Mouse (Mus musculus): ENCODE data around the gene Tmtc4. TPM values are rescaled to one million over a fixed set of nuclear protein-coding genes. Genes with fewer than 3 reads are reported as not detected.

Tmtc4 gene
- polyA plus RNA-seq, 1 experiment from 2014 or later: 17.4 TPM

- ATAC-seq: no peak
- H3K4me2 ChIP-seq (ENCODE audit: low read depth, low read length): no peak overlapping the region
- no peaks in the 10 kb centered on the region for H3K9me3 ChIP-seq (ENCODE audit: control insufficient read depth, low read length)
Observed at GRCm38 (mm10) chr14:122977797-122978140, 6.1 kb downstream of the Tmtc4 start.

DNA sequence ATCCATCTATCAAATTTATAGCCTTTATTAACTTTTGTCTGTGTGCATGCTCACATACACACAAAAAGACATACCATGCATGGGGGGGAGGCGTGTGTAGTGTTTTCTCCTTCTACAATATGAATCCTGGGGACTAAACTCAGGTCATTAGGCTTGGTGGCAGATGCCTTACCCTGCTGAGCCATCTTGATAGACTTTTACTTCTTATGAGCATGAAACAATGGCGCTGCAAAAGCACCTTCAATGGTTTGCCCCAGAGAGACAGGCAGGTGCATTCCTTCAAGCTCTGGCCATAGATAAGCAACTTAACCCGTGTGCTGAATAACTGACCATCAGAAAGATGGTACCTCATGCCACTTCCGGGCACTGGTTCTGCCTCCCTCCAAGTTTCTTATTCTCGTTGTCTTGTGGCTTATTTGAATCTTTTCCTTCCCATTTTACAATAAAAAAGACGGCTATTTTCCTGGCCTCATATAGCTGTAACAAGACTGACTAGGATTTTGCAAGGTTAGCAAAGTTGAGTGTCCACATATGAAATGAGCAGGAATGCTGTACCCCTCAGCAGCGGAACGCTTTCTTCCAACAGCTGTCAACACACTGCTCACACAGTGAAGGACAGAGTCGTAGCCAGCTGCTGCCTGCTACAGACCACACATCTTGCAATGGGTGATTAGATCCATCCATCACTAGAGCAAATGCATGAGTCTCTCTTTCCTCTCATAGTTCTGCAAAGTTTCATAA lies 6.6 kb downstream of the Tmtc4 start:
- Histone ChIP-seq H3K9ac (ENCODE audit: low read depth, low read length) (no peak overlapping the region), H3K27ac (ENCODE audit: low read length) (no peak overlapping the region), H3K36me3 (ENCODE audit: control insufficient read depth, insufficient read depth, low read length) (no peaks in the 10 kb centered on the region), H3K9me3 (ENCODE audit: control insufficient read depth, low read length) (no peaks in the 10 kb centered on the region), H3K4me2 (ENCODE audit: low read depth, low read length) (no peak overlapping the region), H3K4me3 (ENCODE audit: low read length) (no peak overlapping the region), H3K27me3 (replicated peaks; ENCODE audit: control insufficient read depth, insufficient read depth, low read length) (no peaks in the 10 kb centered on the region), H3K4me1 (ENCODE audit: control insufficient read depth, insufficient read depth, low read length) (peaks cover 6% of the 10 kb centered on the region)
- 78% methylated on average over 9 of the region's 9 CpGs for WGBS
- ATAC-seq: no peak

More at GRCm38 (mm10) chr14:122977797-122978140, 6.1 kb downstream of the Tmtc4 start:
- no peak overlapping the region for H3K4me3 ChIP-seq (ENCODE audit: low read length)
- no peak overlapping the region for H3K9ac ChIP-seq (ENCODE audit: low read depth, low read length)
- H3K27me3 ChIP-seq (replicated peaks; ENCODE audit: control insufficient read depth, insufficient read depth, low read length): no peaks in the 10 kb centered on the region
- 87% methylated on average over 1 of the region's 1 CpGs for WGBS
- peaks cover 9% of the 10 kb centered on the region for H3K4me1 ChIP-seq (ENCODE audit: control insufficient read depth, insufficient read depth, low read length)
- H3K27ac ChIP-seq (ENCODE audit: low read length): no peak overlapping the region
- H3K36me3 ChIP-seq (ENCODE audit: control insufficient read depth, insufficient read depth, low read length): no peaks in the 10 kb centered on the region

DNA sequence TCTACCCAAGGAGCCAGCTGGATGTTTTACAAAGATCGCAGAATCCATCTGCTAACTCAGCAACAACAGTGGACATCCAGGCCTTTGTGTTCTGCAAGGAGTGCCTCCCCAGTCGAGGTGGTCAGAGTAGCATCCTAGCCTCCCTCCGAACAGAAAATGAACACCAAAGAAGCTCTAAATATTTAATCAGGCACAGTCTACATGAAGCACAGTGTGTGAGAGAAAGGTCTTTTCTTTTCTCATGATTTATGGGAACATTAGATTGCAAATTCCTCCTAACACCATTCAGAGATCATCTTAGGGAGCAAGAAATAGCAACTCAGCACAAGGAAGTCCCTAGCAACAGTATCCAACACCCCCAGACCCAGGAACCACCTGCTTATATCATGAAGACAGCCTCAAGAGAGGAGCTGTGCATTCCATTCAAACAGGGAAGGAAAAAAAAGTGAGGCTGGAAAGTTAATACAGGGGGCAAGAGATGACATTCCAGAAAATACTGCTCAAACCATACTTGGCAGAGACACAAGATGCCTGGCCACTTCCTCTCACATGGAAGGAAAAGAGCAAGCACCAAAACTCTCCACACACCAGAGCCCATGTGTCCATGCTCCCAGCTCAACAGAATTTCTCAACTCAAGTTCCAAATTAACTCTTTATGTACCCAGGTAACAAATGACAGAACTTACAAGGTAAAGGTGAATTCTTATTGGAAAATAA lies 8.8 kb downstream of the Tmtc4 start:
- WGBS: 57% methylated on average over 3 of the region's 3 CpGs
- Histone ChIP-seq H3K4me1 (ENCODE audit: control insufficient read depth, insufficient read depth, low read length) (no peaks in the 10 kb centered on the region; the same call in none of the 2 replicates), H3K4me2 (ENCODE audit: low read depth, low read length) (no peak overlapping the region), H3K27me3 (replicated peaks; ENCODE audit: control insufficient read depth, insufficient read depth, low read length) (no peaks in the 10 kb centered on the region), H3K4me3 (ENCODE audit: low read length) (no peak overlapping the region), H3K27ac (ENCODE audit: low read length) (no peak overlapping the region), H3K36me3 (ENCODE audit: control insufficient read depth, insufficient read depth, low read length) (0 out of 2 replicates have a peak, but pooled peaks cover 3% of the 10 kb centered on the region), H3K9me3 (ENCODE audit: control insufficient read depth, low read length) (no peaks in the 10 kb centered on the region), H3K9ac (ENCODE audit: low read depth, low read length) (no peak overlapping the region)
- no peak for ATAC-seq

DNA sequence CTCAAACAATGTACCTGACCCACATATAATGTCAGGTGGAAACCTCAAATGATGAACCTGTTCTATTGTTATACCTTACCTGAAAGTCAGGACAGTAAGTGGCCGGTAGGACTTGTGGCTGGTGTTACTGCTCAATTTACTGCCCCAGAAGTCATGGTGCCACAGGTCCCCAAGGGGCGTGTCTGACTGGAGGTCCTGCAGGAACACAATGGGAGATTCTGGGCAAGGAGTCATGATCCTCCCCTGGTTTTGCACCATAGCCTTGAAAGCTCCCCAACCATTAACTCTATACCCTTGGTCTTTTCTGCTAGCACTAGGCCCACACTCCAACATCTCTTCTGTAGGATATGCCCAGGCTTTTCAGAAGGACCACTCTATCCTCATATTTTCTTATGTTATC lies 10.7 kb downstream of the Tmtc4 start:
- Histone ChIP-seq H3K9ac (ENCODE audit: low read depth, low read length) (no peak overlapping the region), H3K27ac (ENCODE audit: low read length) (no peak overlapping the region), H3K9me3 (ENCODE audit: control insufficient read depth, low read length) (no peaks in the 10 kb centered on the region), H3K4me2 (ENCODE audit: low read depth, low read length) (no peak overlapping the region), H3K36me3 (ENCODE audit: control insufficient read depth, insufficient read depth, low read length) (peaks cover 6% of the 10 kb centered on the region; the same call in 1 of the 2 replicates), H3K4me3 (ENCODE audit: low read length) (no peak overlapping the region), H3K27me3 (replicated peaks; ENCODE audit: control insufficient read depth, insufficient read depth, low read length) (no peaks in the 10 kb centered on the region), H3K4me1 (ENCODE audit: control insufficient read depth, insufficient read depth, low read length) (no peaks in the 10 kb centered on the region; the same call in 1 of the 2 replicates)
- ATAC-seq: no peak
- WGBS: 95% methylated on average over 2 of the region's 2 CpGs

- 70% methylated on average over 2 of the region's 2 CpGs for WGBS
- H3K4me2 ChIP-seq (ENCODE audit: low read depth, low read length): no peak overlapping the region
- H3K36me3 ChIP-seq (ENCODE audit: control insufficient read depth, insufficient read depth, low read length): peaks cover 8% of the 10 kb centered on the region; the same call in 1 of the 2 replicates
- H3K4me1 ChIP-seq (ENCODE audit: control insufficient read depth, insufficient read depth, low read length): no peaks in the 10 kb centered on the region
- no peaks in the 10 kb centered on the region for H3K9me3 ChIP-seq (ENCODE audit: control insufficient read depth, low read length)
- H3K4me3 ChIP-seq (ENCODE audit: low read length): no peak overlapping the region
- no peaks in the 10 kb centered on the region for H3K27me3 ChIP-seq (replicated peaks; ENCODE audit: control insufficient read depth, insufficient read depth, low read length)
- ATAC-seq: no peak
- no peak overlapping the region for H3K9ac ChIP-seq (ENCODE audit: low read depth, low read length)
- no peak overlapping the region for H3K27ac ChIP-seq (ENCODE audit: low read length)
Observed at GRCm38 (mm10) chr14:122968049-122968448, 15.8 kb downstream of the Tmtc4 start.

- H3K4me3 ChIP-seq (ENCODE audit: low read length): no peak overlapping the region
- H3K27me3 ChIP-seq (replicated peaks; ENCODE audit: control insufficient read depth, insufficient read depth, low read length): no peaks in the 10 kb centered on the region
- H3K4me2 ChIP-seq (ENCODE audit: low read depth, low read length): no peak overlapping the region
- no peak for ATAC-seq
- no peaks in the 10 kb centered on the region for H3K4me1 ChIP-seq (ENCODE audit: control insufficient read depth, insufficient read depth, low read length)
- H3K9ac ChIP-seq (ENCODE audit: low read depth, low read length): no peak overlapping the region
- 88% methylated on average over 8 of the region's 8 CpGs for WGBS
- no peaks in the 10 kb centered on the region for H3K9me3 ChIP-seq (ENCODE audit: control insufficient read depth, low read length)
- H3K36me3 ChIP-seq (ENCODE audit: control insufficient read depth, insufficient read depth, low read length): no peaks in the 10 kb centered on the region
- H3K27ac ChIP-seq (ENCODE audit: low read length): no peak overlapping the region
Observed at GRCm38 (mm10) chr14:122957941-122958340, 25.9 kb downstream of the Tmtc4 start.

GRCm38 (mm10) chr14:122953331-122953730 lies 30.5 kb downstream of the Tmtc4 start:
- peak; percentile 72 for ATAC-seq
- no peak overlapping the region for H3K4me3 ChIP-seq (ENCODE audit: low read length)
- H3K9me3 ChIP-seq (ENCODE audit: control insufficient read depth, low read length): no peaks in the 10 kb centered on the region
- no peaks in the 10 kb centered on the region for H3K36me3 ChIP-seq (ENCODE audit: control insufficient read depth, insufficient read depth, low read length)
- no peaks in the 10 kb centered on the region for H3K27me3 ChIP-seq (replicated peaks; ENCODE audit: control insufficient read depth, insufficient read depth, low read length)
- no peaks in the 10 kb centered on the region for H3K4me1 ChIP-seq (ENCODE audit: control insufficient read depth, insufficient read depth, low read length)
- H3K9ac ChIP-seq (ENCODE audit: low read depth, low read length): no peak overlapping the region
- H3K27ac ChIP-seq (ENCODE audit: low read length): no peak overlapping the region
- no peak overlapping the region for H3K4me2 ChIP-seq (ENCODE audit: low read depth, low read length)
- 17% methylated on average over 1 of the region's 1 CpGs for WGBS

- Histone ChIP-seq H3K27ac (ENCODE audit: low read length) (no peak overlapping the region), H3K9me3 (ENCODE audit: control insufficient read depth, low read length) (no peaks in the 10 kb centered on the region), H3K4me3 (ENCODE audit: low read length) (no peak overlapping the region), H3K4me1 (ENCODE audit: control insufficient read depth, insufficient read depth, low read length) (no peaks in the 10 kb centered on the region), H3K36me3 (ENCODE audit: control insufficient read depth, insufficient read depth, low read length) (no peaks in the 10 kb centered on the region), H3K27me3 (replicated peaks; ENCODE audit: control insufficient read depth, insufficient read depth, low read length) (no peaks in the 10 kb centered on the region), H3K9ac (ENCODE audit: low read depth, low read length) (no peak overlapping the region), H3K4me2 (ENCODE audit: low read depth, low read length) (no peak overlapping the region)
- no peak for ATAC-seq
- WGBS: 85% methylated on average over 1 of the region's 1 CpGs
Observed at GRCm38 (mm10) chr14:122952556-122952955, 31.3 kb downstream of the Tmtc4 start.

DNA sequence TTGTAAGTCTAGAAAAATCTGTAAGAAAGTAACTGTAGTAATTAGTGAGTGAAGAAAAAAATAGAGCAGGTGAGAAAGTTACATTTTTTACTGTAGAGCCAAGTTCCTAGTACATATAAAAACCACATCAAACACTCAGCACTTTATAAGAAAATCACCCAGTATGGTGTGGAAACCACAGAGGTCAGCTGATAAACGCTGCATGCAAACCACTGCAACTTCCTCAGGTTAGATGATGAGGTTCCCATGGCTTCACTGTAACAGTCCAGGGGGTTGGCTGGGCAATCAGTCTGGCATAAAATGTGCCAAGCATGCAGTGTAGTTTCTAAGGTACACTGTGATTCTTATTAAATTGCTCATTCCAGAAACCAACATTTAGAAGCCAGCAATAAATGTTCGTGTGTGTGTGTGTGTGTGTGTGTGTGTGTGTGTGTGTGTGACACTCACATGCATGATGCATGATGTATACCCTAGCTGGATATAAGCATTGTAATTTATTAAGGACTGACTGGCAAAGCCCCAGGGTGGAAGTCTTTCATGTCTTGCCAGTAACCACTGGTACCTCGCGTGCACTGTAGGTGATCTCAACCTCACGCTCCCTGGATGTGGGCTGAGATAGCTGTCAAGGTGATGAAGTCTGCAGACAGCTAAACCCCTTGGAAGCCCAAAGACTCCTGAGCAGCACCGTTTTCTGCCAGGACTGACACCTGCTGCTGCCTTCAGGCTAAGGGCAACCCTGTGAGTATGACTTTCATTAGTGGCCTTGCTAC lies 32.0 kb downstream of the Tmtc4 start:
- Histone ChIP-seq H3K4me1 (ENCODE audit: control insufficient read depth, insufficient read depth, low read length) (no peaks in the 10 kb centered on the region), H3K4me3 (ENCODE audit: low read length) (no peak overlapping the region), H3K4me2 (ENCODE audit: low read depth, low read length) (no peak overlapping the region), H3K9me3 (ENCODE audit: control insufficient read depth, low read length) (no peaks in the 10 kb centered on the region), H3K27me3 (replicated peaks; ENCODE audit: control insufficient read depth, insufficient read depth, low read length) (no peaks in the 10 kb centered on the region), H3K9ac (ENCODE audit: low read depth, low read length) (no peak overlapping the region), H3K36me3 (ENCODE audit: control insufficient read depth, insufficient read depth, low read length) (no peaks in the 10 kb centered on the region), H3K27ac (ENCODE audit: low read length) (no peak overlapping the region)
- ATAC-seq: no peak
- WGBS: 79% methylated on average over 6 of the region's 6 CpGs
